Mouse (Mus musculus) embryo, embryonic 10.5 days (tissue): ENCODE results near the gene Eif4b.

Source experiments
- DNase-seq: peaks from one replicate; pipeline ENCODE4 v3.0.0-alpha.2; 2015; ENCODE audit warnings: low spot score

Eif4b gene

GRCm38 (mm10) chr15:102073559-102074069 is at the start of gene Eif4b:
Gene Eif4b, plus strand, starts transcription at chr15:102073773.
- peak; percentile 100 for DNase-seq

GRCm38 (mm10) chr15:102023888-102024287 is 49.7 kb upstream of the Eif4b start:
- DNase-seq = no peak

GRCm38 (mm10) chr15:102025136-102025872 is 48.3 kb upstream of the Eif4b start:
- peak; percentile 47 for DNase-seq

GRCm38 (mm10) chr15:102026430-102026829 is 47.1 kb upstream of the Eif4b start:
- DNase-seq = peak; percentile 56

GRCm38 (mm10) chr15:102028040-102028439 is 45.5 kb upstream of the Eif4b start, which contains the start of gene Krt18:
Gene Krt18, plus strand, starts transcription at chr15:102028180.
- DNase-seq = peak; percentile 47

GRCm38 (mm10) chr15:102034121-102035053 is 39.2 kb upstream of the Eif4b start:
- no peak for DNase-seq

GRCm38 (mm10) chr15:102040277-102040676 is 33.3 kb upstream of the Eif4b start:
- no peak for DNase-seq

GRCm38 (mm10) chr15:102041951-102042350 is 31.6 kb upstream of the Eif4b start:
- DNase-seq = no peak

GRCm38 (mm10) chr15:102044745-102045144 is 28.8 kb upstream of the Eif4b start:
- DNase-seq = no peak

- DNase-seq = no peak
Measured at GRCm38 (mm10) chr15:102045691-102046090, 27.9 kb upstream of the Eif4b start.

GRCm38 (mm10) chr15:102048006-102048405 is 25.6 kb upstream of the Eif4b start:
- no peak for DNase-seq

- no peak for DNase-seq
Measured at GRCm38 (mm10) chr15:102049871-102050270, 23.7 kb upstream of the Eif4b start.

- peak; percentile 79 for DNase-seq
Measured at GRCm38 (mm10) chr15:102051920-102052683, 21.5 kb upstream of the Eif4b start.

GRCm38 (mm10) chr15:102056495-102057174 is 16.9 kb upstream of the Eif4b start:
- no peak for DNase-seq

GRCm38 (mm10) chr15:102065661-102066325 is 7.8 kb upstream of the Eif4b start:
- peak; percentile 98 for DNase-seq

GRCm38 (mm10) chr15:102070476-102071467 is 2.8 kb upstream of the Eif4b start:
- no peak for DNase-seq

GRCm38 (mm10) chr15:102072963-102073558 is 512 bp upstream of the Eif4b start:
- DNase-seq = no peak

GRCm38 (mm10) chr15:102074070-102074731 is 628 bp downstream of the Eif4b start:
- peak; percentile 71 for DNase-seq
